Mouse (Mus musculus) lung, adult 2 months (tissue): ENCODE measurements at regions not wholly inside any gene's neighbourhood (a gene's known extent, or its start where the extent isn't known, plus 50 kb on each side); places are given as distances from the start of the nearest gene placed in this dataset.

Experiments
- CTCF ChIP-seq: fragments of 200-500 bp; IDR thresholded peaks from 2 replicates; pipeline ENCODE4 v1.5.1; 2011; ENCODE audit warnings: mild to moderate bottlenecking, low read length, control low read depth; ENCODE audit not compliant: insufficient read depth
- POLR2A ChIP-seq: fragments of 200-500 bp; IDR thresholded peaks from 2 replicates; pipeline ENCODE4 v1.6.1; 2011; ENCODE audit warnings: low read depth, mild to moderate bottlenecking, control low read depth, low read length, borderline replicate concordance; ENCODE audit errors: extremely low read depth

GRCm38 (mm10) chr1:183954086-183954485 is 59.0 kb upstream of the Dusp10 start:
- TF ChIP-seq CTCF (no peak), POLR2A (no peak)
